Mouse (Mus musculus) large intestine, adult 2 months (tissue): ENCODE measurements around the gene Gm11634. TPM values are rescaled to one million over a fixed set of nuclear protein-coding genes. Genes with fewer than 3 reads are reported as not detected.
"Not testable (repeated sequence)": the region's sequence is repeated elsewhere in the genome, so short reads cannot be mapped to it uniquely, and the experiment has no call there.

ENCODE experiments used
- DNase-seq: peaks from one replicate; pipeline ENCODE4 v3.0.0-alpha.2; 2012; ENCODE audit warnings: low read depth, low spot score
- WGBS: fragments of 180-500 bp; shearing (Covaris S2); methylation state at CpG from one replicate; pipeline ENCODE4 v1.1.7; 2018; 5-methylcytosine and 5-hydroxymethylcytosine counted together
- polyA plus RNA-seq: library from polyadenylated mRNA; depleted of rRNA; stranded (reverse); fragments of >200 nt; gene quantifications from 2 replicates; pipeline ENCODE4 v1.2.3, GENCODE M21; 2012; rRNA removed

Gene Gm11634
- not detected in 2 replicates for polyA plus RNA-seq

DNA sequence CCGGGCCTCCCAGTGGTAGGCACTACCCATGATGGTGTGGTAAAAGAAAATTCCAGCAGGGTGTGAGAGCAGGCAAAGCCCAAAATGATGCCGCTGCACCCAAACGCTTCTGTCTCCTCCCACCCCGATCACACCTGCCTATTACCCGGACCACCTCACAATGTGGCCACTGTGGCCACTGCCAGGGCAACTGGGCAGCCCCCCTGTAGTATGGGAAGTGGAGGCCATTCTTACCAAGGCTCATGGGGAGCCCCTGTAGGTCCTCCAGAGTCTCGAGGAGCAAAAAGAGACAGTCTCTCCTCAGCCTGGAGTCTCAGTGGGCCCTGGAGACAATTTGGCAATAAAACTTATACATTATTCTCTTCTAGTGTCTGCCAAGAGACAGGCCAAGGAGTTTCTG is at the start of gene Gm11634:
Gene Gm11634 (minus strand): TSS at position 101 of the 400 bp plus-strand sequence.
- 69% methylated on average over 6 of the region's 6 CpGs for WGBS
- DNase-seq, result no peak

DNA sequence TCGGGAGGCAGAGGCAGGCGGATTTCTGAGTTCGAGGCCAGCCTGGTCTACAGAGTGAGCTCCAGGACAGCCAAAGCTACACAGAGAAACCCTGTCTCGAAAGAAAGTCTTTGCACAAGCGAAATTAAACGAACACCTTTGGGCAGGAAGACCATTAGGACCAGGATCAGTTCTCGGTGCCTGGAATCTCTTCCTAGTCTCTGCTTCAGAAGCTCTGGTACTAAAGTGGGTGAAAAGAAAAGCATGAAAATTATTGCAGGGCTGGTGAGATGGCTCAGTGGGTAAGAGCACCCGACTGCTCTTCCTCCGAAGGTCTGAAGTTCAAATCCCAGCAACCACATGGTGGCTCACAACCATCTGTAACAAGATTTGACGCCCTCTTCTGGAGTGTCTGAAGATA is 48.0 kb upstream of the Gm11634 start:
- DNase-seq, result not testable (repeated sequence)
- 92% methylated on average over 10 of the region's 10 CpGs for WGBS

DNA sequence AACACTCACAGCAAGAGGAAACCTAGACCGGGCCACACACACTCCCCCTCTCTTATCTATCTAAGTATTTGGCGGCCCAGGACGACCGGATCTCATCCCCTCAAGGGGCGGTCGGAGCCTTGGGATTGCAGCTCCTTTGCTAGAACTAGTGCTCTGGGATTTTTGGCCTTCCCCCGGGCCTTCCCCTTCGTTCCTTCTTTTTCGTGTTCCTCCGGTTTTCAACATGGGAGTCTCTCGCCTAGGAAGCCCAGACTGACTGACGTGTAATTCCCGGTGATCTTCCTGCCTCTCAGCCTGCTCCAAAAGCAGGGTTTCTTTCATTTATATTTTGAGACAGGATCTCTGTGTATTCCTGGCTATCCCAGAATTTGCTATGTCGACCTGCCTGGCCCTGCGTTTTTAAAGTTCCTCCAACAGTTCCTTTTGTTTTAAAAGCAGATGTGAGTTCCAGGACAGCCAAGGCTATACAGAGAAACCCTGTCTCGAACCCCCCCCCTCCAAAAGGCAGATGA is 47.3 kb upstream of the Gm11634 start:
- WGBS, result 9% methylated on average over 16 of the region's 16 CpGs
- not testable (repeated sequence) for DNase-seq

DNA sequence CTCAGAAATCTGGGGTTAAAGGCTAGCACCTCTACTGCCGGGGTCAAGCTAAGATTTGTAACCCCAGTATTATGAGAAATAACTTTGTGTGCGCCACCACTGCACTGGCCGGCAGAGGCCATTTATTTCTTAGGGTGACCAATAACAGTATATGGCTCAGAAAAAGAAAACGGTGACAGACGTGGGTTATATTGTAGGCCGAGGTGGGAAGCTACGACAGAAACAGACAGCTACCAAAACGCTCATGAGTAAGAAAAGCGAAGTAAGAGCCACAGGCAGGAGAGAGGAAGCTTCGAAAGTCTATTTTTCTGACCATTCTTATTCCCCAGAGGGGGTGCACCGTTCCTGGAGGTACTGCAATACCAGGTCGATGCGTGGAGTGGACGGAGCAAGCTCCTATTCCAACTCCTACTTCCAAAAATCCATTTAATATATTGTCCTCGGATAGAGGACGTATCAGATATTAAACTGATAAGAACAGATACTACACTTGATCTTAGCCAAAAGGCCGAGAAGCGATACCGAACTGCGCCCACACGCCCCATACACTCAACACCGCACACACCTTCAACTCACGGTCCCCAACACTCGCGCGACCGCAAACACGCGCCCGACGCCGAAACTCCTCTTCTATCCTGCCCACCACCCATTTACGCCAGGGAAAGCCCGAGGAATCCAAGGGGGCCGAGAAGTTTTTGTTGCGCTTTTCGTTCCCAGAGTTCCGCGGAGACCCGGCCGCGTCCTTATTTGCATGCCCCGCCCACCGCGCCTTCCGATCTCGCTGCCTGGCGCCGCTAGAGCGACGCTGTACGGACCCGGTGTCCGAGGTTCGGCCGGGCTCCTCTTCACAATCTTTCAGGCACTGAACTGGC is 46.6 kb upstream of the Gm11634 start:
- WGBS, result under 1% methylated on average over 45 of the region's 56 CpGs
- DNase-seq, result not testable (repeated sequence)

DNA sequence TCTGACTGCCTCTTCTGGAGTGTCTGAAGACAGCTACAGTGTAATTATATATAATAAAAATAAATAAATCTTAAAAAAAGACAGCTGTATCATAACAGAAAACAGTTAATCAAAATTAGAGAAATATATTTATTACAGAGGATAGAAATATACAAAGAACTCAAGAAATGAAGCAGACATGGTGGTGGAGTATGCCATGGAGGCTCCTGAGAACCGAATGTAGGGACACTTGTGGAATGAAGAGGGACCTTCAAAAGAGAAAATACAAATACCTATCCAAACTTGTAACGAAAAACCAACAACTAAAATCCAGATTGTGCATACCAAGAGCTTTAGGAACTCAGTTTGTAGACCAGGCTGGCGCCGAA is 46.0 kb upstream of the Gm11634 start:
- DNase-seq, result not testable (repeated sequence)
- 1% methylated on average over 4 of the region's 4 CpGs for WGBS

DNA sequence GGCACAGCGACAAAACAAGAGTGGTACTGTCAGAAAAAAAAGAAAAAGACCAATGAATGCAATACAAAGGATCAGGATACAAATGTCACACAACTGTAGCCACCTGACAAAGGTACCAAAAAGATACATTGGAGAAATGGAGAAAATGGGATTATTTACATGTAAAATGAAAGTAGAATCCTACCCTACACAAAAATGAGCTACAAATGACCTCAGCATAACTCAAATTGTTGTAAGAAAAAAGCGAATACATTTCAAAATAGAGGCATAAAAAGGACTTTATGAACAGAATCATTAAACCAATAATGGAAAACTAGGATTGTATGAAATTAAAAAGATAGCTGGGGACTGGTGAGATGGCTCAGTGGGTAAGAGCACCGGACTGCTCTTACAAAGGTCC is 45.5 kb upstream of the Gm11634 start:
- no peak for DNase-seq
- WGBS, result 41% methylated on average over 3 of the region's 3 CpGs

DNA sequence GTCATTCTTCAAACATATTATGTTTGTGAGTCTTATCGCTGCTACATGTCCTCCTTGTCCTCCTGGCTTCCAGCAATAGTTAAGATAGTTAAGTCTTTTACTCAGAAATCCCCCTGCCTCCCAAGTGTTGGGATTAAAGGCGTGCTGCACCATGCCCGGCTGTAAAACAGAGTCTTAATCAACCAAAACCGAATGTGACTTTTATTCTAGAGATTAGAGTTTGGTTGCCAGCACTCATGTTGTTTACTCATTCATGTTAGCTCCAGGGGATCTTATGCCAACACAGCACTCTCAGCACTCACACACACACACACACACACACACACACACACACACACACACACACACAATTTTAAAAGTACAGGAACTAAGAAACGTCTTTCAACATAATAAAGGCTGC is 43.9 kb upstream of the Gm11634 start:
- 16% methylated on average over 5 of the region's 5 CpGs for WGBS
- DNase-seq, result no peak

DNA sequence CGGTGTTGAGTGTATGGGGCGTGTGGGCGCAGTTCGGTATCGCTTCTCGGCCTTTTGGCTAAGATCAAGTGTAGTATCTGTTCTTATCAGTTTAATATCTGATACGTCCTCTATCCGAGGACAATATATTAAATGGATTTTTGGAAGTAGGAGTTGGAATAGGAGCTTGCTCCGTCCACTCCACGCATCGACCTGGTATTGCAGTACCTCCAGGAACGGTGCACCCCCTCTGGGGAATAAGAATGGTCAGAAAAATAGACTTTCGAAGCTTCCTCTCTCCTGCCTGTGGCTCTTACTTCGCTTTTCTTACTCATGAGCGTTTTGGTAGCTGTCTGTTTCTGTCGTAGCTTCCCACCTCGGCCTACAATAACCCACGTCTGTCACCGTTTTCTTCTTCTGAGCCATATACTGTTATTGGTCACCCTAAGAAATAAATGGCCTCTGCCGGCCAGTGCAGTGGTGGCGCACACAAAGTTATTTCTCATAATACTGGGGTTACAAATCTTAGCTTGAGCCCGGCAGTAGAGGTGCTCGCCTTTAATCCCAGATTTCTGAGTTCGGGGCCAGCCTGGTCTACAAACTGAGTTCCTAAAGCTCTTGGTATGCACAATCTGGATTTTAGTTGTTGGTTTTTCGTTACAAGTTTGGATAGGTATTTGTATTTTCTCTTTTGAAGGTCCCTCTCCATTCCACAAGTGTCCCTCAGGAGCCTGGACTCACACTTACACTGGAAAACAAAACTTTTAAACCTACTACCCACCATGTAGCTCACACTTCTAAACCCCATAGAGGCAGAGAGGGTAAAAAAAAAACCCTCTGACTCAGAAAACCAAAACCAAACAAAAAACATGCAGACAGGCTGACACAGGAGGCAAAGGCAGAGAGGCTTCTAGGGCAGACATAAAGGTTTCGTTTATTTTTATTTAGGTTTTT is 42.9 kb upstream of the Gm11634 start:
- DNase-seq, result not testable (repeated sequence)
- WGBS, result 5% methylated on average over 14 of the region's 26 CpGs

DNA sequence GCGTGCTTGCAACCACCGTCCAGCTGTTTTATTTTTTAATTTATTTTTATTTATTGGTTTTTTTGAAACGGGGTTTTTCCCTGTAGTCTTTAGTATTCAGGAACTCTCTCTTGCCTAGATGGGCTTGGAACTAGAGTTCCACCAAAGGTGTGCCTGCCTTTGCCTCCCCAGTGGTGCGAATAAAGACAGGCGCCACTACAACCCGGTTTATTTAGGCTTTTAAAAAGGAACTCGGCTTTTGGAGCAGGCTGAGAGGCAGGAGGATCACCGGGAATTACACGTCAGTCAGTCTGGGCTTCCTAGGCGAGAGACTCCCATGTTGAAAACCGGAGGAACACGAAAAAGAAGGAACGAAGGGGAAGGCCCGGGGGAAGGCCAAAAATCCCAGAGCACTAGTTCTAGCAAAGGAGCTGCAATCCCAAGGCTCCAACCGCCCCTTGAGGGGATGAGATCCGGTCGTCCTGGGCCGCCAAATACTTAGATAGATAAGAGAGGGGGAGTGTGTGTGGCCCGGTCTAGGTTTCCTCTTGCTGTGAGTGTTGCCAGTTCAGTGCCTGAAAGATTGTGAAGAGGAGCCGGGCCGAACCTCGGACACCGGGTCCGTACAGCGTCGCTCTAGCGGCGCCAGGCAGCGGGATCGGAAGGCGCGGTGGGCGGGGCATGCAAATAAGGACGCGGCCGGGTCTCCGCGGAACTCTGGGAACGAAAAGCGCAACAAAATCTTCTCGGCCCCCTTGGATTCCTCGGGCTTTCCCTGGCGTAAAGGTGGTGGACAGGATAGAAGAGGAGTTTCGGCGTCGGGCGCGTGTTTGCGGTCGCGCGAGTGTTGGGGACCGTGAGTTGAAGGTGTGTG is 42.0 kb upstream of the Gm11634 start:
- DNase-seq, result not testable (repeated sequence)
- WGBS, result 4% methylated on average over 53 of the region's 53 CpGs

DNA sequence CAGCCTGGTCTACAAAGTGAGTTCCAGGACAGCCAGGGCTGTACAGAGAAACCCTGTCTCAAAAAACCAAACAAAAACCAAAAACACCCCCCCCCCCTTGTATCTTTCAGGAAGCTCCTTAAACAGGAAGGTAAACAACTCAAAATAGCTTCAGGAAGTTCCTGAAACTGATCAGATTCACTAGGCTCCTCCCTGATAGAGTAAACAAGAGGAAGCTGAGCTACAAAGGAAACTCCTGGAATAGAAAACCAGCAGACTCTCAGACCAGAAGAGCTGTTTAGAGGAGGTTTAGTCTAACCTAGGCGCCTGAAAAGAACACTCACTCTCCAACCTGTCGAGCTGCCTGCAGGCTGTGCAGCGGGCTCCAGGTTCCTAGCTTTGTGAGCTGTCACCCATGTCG is 40.7 kb upstream of the Gm11634 start:
- DNase-seq, result no peak
- 97% methylated on average over 4 of the region's 4 CpGs for WGBS

DNA sequence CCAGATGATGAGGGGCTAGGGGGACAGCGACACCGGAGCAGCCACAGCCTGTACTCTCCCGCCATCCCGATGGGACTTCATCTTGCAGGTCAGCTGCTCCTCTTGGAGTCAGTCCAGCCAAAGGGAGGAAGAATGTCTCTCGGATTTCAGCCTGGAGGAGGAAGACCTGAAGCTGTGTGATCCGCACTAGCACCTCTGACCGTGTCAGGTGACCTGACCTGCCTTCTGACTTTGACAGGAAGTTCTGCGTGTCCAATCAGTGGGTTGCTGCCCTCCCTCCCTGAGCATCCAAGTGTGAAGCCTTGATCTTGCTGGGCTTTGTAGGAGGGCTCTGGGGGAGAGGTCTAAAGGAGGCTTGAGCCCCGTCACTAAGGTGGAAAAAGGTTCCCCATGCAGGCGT is 36.6 kb upstream of the Gm11634 start:
- no peak for DNase-seq
- 85% methylated on average over 10 of the region's 10 CpGs for WGBS

DNA sequence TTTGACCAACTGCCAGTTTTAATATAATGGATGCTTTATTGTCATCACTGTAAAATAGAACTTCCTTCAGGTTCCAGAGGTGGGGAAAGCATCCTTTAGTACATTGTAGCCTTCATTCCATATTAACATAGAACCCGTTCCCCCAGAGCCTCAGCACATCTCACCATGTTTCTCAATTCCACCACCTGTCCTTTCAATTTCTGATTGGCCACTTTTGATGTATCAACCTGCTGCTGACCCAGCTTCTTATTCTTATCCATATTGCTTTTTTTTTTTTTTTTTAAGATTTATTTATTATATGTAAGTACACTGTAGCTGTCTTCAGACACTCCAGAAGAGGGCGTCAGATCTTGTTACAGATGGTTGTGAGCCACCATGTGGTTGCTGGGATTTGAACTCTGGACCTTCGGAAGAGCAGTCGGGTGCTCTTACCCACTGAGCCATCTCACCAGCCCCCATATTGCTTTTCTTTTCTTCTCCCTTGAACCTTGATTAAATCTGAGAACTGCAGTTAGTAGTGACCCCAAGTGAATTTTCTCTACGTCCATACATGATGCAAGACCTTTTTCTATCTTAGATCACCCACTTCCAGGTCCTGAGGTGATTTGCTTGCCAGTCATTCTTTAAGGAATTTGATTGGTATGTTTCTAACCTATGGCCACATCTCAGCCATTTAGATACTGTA is 29.8 kb upstream of the Gm11634 start:
- DNase-seq, result not testable (repeated sequence)
- WGBS, result 56% methylated on average over 5 of the region's 5 CpGs

DNA sequence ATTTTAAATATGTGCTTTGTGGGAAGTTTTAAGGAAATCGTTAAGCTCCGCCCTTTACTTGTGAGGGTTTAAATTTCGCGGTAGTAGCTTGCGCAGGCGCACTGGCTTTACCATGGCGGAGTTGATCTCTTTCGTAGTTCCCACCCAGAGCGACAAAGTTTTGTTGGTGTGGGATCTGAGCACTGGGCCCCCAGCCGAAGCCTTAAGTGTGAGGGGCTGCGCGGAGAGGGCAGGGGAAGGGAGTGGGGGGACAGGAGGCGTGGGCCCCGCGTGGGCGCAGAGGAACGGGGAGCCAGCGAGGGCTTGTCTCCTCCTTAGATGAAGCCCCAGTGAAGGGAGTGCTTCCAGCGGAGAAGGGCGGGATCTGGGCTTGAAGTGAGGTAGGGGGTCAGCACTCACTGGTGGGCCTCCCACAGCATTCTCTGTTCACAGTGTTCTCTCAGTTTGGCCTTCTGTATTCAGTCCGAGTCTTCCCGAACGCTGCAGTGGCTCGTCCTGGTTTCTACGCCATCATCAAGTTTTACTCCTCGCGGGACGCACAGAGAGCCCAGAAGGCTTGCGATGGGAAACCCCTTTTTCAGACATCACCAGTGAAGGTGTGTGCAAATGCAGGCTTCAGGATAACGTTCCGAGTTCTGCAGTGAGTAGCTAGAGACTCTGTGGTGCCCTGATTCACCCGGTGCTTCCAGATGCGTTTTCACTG is 29.0 kb upstream of the Gm11634 start:
- peak; percentile 71 for DNase-seq
- under 1% methylated on average over 33 of the region's 33 CpGs for WGBS

DNA sequence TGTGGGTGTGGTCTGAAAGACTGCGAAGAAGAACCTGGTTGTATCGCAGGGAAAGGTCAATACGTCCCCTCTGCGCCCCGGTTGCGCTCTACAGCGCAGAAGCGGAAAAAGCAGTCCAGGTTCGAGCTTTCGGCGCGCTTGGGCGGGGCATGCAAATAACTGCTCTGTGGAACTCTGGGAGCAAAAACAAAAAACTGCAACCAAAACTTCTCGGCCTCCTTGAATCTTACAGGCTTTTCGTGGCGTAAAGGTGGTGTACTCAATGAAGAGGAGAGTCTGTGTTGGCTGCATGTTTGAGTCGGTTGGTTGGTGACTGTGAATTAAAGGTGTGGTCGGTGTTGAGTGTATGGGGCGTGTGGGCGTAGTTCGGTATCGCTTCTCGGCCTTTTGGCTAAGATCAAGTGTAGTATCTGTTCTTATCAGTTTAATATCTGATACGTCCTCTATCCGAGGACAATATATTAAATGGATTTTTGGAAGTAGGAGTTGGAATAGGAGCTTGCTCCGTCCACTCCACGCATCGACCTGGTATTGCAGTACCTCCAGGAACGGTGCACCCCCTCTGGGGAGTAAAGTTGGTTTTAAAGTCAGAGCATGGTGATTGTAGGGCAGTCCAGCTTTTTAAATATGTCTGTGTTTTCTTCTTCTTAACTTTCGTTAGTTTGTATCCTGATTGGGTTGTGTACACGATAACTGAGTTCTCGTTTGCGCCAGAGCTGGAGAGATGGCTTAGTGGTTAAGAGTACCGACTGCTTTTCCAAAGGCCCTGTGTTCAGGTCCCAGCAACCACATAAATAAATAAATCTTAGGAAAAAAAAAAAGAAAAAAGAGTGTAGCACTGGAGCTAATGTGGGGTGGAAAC is 28.2 kb upstream of the Gm11634 start, which contains the start of gene Rdm1:
Gene Rdm1 (plus strand): TSS at position 201 of the 862 bp plus-strand sequence.
- peak; percentile 75 for DNase-seq
- WGBS, result under 1% methylated on average over 34 of the region's 34 CpGs

DNA sequence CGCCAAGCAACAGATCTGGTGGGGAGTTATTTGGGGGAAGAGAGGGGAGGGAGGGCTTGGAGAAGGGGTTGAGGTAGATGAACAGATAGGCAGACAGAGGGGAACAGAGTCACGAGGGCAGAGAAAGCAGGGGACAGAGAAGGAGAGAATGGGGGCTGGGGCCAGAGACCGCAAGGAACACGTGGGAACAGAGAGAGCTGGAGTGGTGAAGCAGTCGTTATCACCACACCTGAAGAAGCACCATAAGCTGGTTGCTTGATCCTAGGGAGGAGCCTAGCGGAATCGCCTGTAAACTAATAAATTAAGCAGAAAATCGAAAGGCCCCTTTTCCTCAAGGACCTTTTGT is 27.6 kb upstream of the Gm11634 start:
- no peak for DNase-seq
- WGBS, result 3% methylated on average over 8 of the region's 8 CpGs

DNA sequence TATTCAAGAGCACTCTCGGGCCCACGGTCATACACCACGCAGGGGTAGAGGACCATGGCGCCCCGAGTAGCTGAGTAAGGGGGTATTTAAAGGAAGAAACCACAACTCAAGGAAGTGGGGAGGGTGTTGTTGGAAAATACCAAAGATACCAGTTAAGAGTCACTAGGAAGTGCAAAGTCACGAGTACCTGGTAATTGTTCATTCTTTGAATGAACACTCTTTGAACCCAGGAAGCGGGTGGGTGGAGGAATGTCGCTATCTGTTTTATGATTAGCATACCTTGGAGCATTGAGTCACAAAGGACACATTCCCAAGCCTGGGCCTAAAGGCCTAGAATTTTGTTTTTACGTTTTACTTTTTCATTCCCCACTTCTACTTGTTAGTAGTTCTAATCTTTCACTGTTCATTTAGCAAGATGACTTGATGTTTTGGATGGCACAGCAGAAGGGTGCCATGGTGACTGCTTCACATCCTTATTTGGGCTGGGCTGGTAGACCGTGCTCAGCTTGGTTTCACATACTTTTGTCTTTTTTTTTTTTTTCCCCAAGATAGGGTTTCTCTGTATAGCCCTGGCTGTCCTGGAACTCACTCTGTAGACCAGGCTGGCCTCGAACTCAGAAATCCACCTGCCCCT is 21.1 kb upstream of the Gm11634 start:
- 71% methylated on average over 11 of the region's 11 CpGs for WGBS

DNA sequence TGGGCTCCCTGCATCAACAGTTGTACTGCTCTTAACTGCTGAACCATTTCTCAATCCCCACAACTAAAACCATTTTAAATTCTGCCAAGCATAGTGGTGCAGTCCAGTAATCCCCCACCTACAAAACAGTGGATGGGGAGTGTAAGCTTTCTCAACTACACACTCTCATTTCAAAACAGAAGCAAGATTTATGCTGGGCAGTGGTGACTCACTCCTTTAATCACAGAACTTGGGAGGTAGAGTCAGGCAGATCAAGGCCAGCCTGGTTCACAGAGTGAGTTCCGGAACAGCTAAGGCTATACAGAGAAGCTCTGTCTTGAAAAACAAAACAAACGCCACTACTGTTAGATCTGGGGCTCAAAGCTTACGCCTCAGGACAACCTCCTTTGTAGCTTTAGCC is 19.5 kb upstream of the Gm11634 start:
- 75% methylated on average over 3 of the region's 3 CpGs for WGBS
- DNase-seq, result no peak

More for the DNA sequence above, 21.1 kb upstream of the Gm11634 start:
- DNase-seq, result not testable (repeated sequence)
